Mouse (Mus musculus) frontal cortex, postnatal 36 days (tissue): ENCODE results near the gene 4930524J08Rik.

ENCODE experiments used
- DNase-seq, 2 experiments: peaks; one replicate each; pipeline ENCODE4 v3.0.0; 2022; ENCODE audit warnings: low spot score in 2 of 2

The 4930524J08Rik gene

GRCm38 (mm10) chr5:99978699-99979442, at the start of gene 4930524J08Rik, which contains the start of gene Hnrnpd:
Gene 4930524J08Rik (plus strand): TSS chr5:99979061.
Gene Hnrnpd (minus strand): TSS chr5:99978938.
- peak; percentile 89 to 93 for DNase-seq

- DNase-seq, result no peak
These were observed 47.0 kb upstream of the 4930524J08Rik start for GRCm38 (mm10) chr5:99931910-99932309.

DNA sequence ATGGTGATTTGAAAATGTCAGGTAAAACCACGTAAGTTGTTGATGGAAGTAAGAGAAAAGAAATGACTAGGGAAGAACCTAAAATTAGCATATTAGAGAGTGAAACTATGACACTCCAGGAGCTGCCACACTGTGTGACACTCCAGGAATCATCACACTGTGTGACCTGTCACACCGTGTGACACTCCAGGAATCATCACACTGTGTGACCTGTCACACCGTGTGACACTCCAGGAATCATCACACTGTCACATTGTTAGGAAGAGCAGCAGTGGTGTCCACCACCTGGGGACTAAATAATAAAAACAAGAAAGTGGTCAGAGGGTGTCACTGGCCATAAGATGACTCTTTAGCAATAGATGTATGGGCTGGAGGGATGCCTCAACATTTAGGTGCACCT, 39.4 kb upstream of the 4930524J08Rik start:
- no peak for DNase-seq

- no peak for DNase-seq
These were observed 37.6 kb upstream of the 4930524J08Rik start for GRCm38 (mm10) chr5:99941273-99941672.

DNA sequence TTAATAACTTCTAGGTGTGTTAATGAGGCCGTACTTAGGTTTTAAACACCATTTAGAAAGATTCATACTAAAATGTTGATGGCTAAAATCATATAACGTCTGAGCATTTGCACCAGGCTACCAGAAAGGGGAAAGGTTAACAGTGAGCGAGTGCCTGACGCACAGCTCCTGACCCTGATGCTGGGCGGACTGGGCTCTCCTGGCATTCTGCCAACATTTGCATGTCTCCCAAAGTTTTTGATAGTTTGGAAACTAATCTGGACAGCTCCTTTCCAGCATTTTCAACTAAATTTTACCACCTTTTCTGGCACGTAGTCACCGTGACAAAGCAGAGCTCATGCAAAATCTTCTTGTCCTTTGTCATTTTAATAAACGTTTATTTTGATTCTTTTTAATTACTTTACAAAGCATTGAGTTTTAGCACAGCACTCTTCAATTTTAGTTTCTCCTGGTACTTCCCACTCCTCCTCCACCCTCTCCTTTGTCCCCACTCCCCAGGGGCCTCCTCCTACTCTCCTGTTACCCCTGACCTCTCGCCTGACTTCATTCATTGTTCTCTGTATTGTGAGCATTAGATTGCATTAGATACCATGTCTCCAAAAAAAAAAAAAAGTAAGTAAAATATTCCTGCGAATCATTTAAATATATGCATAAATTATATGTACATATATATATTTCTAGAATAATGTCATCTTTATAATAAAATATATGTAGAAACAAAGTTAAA, 36.9 kb upstream of the 4930524J08Rik start:
- no peak for DNase-seq

GRCm38 (mm10) chr5:99952513-99952912, 26.3 kb upstream of the 4930524J08Rik start:
- DNase-seq, result no peak

GRCm38 (mm10) chr5:99953883-99954282, 25.0 kb upstream of the 4930524J08Rik start:
- no peak for DNase-seq

GRCm38 (mm10) chr5:99958666-99959065, 20.2 kb upstream of the 4930524J08Rik start:
- DNase-seq, result no peak

DNA sequence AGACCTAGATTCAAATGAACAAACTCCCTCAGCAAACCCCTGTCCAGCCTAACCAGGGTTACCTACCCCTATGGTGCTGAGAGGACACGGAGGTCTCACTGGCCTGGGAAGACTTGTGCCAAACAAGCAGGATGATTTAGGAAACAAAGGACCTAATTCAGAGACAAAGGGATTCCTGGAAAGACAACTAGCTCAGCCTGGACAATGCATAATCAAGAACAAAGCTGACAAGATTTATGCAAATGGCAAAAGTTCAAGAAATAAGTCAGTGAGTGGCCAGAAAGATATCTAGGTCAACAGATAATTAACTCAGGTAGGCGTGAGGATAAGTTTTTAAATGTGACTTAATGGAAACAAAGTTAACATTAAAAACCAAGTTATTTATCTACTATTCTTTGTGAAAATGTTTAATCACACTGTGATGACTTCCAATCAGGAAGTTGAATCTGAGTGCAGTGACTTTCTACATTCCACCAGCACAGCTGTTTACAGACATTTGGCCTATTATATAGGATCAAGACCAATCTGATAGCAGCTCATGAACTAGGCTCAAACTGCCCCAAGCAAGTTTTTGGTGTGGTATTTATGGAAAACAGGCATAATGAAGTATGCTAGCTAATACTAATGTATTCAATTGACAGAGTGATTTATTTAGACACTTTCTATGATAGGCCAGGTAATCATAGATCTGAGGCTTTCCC, 19.5 kb upstream of the 4930524J08Rik start:
- DNase-seq, result no peak

- no peak for DNase-seq
These were observed 18.9 kb upstream of the 4930524J08Rik start for GRCm38 (mm10) chr5:99959960-99960359.

GRCm38 (mm10) chr5:99973941-99974340, 4.9 kb upstream of the 4930524J08Rik start:
- peak in 1 of 2 experiments; percentile 21 for DNase-seq

GRCm38 (mm10) chr5:99975061-99975460, 3.8 kb upstream of the 4930524J08Rik start:
- no peak for DNase-seq

GRCm38 (mm10) chr5:99975776-99976175, 3.1 kb upstream of the 4930524J08Rik start:
- DNase-seq, result no peak

DNA sequence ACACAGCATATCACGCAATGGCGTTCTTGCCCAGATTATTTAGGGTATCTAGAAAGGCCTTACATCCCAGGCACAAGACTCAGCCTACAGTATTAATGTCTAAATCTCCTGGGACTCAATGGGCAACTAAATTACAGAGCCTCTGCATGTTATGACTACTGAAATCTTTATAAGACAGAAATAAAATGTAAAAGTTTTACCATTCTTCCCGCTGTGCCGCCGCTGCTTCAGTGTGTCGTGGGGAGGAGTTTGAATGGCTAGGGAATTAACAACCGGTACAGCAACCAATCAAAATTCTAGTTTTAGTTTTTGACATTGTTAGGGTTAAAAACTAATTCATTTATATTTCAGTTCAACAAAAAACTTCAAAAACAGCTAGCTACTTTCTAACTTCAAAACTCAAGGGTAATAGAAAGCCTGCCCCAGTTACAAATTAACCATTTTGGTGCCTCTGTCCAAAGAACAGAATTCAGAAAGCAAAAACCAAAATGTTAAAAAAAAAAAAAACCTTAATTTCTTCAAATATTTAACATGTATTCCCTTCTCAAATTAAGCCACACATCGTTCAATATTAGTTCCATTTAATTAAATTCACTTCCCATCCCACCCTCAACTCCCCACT, 2.4 kb upstream of the 4930524J08Rik start:
- DNase-seq, result no peak

DNA sequence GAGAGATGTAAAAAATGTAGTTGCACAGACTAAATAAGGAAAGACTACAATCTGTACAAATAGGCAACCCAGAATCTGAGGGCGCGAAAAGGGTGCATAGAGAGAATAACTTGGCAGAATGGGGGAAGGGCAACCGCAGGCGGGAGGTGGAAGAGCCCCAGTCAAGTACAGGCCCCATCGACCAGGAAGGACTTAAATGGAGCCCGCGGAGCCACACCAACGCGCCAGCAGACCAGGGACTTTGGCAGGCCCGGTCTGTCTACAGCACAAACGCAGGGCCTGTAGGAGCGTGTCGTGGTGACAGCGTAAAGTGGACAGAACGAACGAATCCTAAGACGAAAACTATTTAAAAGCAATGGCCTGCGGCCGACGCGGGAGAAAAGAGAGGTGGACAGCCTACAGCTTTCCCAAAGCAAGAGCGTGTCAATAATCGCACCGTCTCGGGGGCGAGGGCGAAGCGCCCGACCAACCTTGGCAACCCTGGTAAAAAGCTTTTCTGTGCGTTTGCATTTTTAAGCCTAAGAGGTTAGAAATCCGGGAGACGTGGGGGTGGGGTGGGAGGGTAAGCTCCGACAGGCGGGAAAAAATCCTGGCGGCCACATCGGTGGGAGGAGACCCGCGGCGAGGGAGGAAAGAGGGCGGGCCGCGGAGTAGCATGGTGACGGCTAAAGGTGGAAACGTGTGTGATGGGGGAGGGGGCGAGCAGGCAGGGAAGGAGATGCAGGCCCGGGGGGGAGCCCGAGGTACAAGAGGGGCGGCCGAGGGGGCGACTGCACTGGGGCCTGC, 1.2 kb upstream of the 4930524J08Rik start:
- peak; percentile 46 to 51 for DNase-seq

DNA sequence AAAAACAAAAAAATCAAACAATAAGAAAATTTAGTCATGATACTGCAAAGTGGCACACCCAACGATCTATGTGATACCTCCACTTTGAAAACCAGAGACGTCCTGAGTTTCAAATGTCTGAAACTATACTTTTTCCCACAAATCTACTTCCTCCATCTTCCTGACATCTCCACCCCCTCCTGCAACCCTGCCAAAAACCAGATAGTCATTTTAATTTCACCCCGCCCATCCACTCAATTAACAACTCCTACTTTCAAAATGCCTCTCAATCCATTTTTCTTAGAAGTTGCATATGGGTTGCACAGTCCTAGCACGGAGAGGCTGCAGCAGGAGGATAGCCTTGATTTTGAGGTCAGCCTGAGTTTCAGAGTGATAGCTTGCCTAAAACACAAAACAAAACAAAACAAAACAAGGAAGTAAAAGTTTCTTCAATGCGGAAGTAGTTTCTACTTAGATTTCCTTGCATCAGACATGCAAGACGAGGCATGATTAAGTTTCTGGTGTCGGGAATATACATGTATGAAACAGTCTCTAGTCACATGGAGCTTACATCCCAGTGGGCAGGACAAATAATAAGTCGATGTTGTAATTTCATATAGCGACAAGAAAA, 4.7 kb downstream of the 4930524J08Rik start:
- DNase-seq, result no peak

DNA sequence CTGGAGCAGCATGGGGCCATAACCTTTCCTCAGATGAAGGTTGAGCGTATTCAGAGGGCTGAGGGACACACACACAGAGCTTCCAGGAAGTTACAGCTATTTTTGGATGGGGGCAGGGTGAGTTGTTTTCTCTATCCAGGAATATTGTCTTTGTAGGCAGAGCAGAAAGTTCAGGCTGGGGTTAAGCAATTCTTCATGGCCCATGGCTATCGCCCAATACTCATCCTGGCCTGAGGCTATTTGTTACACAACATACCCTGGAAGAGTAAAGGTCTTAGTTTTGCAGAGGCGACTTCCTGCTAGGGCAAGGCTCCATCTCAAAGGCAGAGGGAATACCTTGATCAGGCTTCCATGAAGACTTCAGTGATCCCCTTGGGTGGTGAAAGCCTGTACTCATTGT, 15.3 kb downstream of the 4930524J08Rik start:
- no peak for DNase-seq

DNA sequence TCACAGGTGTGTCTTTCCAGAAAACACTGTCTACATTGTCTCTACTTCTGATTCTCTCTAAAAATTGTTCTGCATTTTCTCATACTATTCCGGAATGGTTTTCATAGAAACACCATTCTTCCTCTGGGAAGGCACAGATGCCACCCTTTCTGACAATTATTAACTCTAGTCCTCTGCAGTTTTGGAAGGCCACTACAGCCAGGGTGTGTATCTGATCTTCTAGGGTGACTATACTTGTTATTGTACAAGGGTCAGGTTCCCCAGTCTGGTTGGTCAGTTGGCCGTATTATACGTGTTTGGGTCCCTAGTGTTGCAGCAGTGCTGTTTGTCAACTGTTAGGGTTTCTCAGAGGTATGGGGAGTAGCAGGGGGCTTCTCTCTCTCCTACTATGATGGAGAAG, 15.8 kb downstream of the 4930524J08Rik start:
- DNase-seq, result no peak

DNA sequence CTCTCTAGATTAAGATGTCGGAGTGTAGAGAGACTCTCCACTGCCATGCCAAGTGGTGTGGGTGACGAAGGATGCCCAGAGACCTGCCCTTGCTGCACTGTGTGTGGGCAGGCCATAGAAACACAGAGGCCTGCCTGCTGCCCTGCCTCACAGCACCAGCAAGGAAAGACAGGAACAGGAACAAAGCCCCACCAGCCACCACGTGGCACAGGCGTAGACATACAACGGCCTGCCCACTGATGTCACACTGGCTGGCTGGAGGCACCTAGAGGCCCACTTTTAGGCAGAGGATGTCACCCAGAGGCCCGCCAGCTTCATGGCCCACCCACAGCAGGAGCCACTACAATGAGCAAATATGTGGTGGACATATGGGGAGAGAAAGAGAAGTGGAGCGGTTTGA, 21.2 kb downstream of the 4930524J08Rik start:
- no peak for DNase-seq

DNA sequence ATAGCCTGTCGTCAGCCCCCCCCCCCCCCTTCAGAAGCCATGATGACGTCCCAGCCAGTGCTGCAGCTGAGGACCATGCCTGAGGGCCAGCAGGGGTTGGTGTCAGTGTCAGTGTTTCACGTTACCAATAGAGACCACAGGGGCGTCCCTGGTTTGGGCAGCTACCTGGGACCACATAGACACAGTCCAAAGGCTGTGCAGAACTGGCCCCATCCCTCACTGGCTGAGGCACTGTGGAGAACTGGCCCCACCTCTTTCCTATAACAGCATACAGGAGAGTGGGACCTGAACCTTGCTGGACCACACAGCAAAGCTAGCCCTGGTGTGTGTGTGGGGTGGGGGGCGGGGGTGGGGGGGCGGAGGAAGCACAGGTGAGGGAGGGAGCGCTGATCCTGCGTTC, 21.6 kb downstream of the 4930524J08Rik start:
- no peak for DNase-seq

DNA sequence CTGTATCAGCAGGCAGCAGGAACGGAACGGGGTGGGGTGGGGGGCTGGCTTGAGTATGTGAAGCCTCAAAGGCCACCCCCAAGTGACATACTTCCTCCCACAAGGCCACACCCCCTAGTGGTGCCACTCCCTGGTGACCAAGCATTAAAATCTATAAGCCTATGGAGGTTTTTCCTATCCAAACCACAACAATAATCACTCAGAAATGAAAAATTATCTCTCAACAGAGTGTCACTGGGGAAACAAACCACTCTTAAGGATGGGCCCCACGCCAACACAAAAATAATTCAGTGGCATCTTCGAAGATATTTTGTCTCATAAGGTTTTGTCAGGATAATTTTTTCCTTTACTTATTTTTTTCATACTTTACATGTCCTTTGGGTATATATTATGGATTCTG, 25.0 kb downstream of the 4930524J08Rik start:
- DNase-seq, result no peak
